Mouse (Mus musculus) naive thymus-derived CD4-positive, alpha-beta T cell, adult 2 months (primary cell): ENCODE measurements around the gene Gm10645.

ENCODE experiments used
- DNase-seq: peaks from one replicate; pipeline ENCODE4 v3.0.0-alpha.2; 2011; ENCODE audit warnings: low read depth

Gm10645 gene

DNA sequence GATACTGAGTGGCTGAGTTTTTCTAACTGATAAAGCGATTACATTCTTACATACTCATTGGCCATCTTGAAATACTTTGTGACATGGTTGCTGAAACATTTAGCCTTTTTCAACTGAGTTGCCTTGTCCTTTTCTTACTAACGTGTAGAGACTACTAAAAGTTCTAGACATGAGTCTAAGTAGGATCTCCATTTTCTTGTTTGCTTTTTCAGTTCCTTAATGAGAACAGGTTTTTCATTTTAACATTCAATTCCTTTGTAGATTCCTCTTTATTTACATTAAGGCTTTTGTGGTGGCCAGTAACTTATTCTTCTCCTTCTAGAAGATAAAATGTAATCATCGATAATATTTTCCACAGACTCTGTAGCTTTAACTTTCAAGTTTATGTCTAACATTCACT lies 3.2 kb upstream of the Gm10645 start:
- no peak for DNase-seq

DNA sequence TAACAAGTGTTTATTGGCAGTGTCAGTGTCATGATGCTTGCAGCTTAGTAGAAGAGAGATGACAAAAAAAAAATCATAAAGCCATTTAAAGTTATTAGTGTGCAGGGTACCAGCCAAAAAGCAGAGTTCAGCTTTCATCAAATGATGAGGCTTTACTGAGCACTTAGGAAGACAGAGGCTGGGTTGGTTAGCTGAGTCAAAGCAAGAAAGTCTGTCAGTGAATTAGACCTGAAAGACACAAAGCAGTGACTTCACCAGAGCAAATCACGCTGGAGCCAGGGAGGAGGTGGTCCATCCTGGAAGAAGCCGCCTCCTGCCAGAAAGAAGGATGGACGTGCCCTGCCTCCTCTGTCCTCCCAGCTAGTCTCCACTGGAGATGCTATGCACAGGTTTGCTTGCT lies 2.0 kb upstream of the Gm10645 start:
- DNase-seq: no peak

DNA sequence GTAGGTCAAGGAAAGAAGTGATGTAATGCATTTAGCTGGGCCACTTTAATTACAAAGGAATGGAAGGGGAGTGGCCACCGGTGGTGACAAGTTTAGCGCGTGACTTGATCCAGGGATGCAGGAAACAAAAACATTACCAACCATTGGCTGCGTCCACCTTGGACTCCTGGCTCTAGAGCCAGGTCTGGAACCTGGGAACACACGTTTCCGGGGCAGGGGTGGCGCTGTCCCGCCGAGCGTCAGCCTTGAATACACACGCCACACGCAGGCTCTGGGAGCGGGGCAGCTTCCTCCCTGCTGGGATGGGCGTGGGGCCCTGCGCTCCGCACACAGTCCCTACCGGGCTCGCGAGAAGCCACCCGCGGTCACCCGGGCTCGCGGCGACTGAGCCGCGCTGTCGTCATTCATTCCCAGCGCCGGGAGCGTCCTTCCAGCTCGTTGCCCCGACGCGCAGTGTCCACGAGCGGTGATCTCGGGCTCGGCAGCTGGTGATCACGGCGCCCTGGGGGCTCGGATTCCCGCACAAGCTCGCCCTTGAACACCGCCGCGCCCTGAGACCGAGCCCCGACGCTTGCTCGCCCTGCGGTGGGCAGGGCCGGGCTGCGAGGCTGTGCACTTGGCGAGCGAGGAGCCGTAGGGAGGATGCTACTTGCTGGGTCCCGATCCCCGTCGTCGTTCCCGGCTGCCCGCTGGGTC lies 587 bp downstream of the Gm10645 start, which contains the start of gene Tbc1d9:
TSS of gene Tbc1d9 (plus strand) at position 118 of the 696 bp plus-strand sequence.
- no peak for DNase-seq

DNA sequence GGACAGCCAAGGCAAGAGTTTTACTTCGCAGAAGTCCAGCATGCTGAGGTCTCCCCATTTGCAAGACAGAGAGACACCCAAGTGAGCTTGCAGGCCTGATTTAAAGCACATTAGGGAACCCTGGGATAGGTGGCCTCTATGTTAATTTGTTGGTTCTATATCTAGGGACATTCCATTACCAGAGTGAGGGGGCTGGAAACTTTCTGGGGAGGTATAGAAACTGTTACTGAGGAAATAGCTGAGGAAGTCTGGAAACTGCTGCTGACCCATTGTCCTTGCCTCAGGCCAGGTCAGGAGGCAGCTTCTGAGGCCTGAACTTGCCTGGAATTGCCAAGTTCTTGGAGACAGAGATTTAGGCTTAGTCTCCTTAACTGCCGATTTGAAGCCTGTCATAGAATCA lies 5.4 kb downstream of the Gm10645 start:
- DNase-seq: no peak

DNA sequence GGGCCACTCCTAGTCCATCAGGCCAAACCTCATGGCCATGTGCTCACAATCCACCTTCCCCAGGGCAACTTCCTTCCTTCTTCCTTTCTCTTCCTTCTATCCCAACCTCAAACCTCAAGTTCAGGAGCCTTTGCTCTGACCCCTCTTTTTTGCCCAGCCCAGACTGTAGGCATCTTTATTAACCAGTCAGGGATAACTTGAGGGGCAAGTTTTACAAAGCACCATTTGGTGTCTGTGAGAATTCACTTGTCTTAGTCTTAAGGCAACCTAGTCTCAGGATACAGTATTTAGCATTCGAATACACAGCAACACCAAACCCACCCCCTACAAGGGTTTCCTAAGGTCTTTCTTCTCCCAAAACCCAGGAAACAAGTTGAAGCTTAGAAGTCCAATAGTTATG lies 6.4 kb downstream of the Gm10645 start:
- no peak for DNase-seq

DNA sequence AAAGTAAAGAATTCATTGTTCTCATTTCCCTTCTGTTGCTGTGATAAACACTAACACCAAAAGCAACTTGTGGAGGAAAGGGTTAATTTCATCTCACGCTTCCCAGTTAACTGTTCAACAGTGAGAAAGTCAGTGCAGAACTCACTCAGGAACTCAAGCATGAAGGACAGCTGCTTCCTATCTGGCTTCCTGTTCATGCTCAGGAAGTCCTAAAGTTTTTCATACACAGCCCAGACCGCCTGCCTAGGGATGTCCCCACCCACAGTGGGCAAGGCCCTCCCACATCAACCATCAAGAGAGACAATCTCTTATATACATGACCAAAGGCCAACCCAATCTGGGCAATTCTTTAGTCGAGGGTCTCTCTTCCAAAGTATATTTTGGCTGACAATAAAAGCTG lies 7.0 kb downstream of the Gm10645 start:
- DNase-seq: no peak

DNA sequence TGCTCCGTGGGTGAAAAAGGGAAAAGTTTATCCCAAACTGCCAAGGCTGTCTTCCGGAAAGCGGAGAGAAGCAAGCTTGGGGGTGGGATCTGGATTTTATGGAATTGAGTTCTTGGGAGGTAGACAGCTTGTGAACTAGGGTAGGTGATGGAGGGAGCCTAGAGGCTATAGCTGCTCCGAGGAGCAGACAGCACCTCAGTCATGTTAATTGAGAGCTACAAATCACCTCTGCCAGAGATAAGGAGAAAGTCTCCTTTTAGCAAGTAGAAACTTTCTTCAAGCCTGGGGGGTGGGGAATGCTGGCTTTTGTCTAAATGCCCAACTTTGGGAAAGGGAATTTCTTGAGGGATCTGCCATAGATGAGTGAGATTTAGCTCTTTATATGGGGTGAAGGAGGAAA lies 10.9 kb downstream of the Gm10645 start:
- no peak for DNase-seq

DNA sequence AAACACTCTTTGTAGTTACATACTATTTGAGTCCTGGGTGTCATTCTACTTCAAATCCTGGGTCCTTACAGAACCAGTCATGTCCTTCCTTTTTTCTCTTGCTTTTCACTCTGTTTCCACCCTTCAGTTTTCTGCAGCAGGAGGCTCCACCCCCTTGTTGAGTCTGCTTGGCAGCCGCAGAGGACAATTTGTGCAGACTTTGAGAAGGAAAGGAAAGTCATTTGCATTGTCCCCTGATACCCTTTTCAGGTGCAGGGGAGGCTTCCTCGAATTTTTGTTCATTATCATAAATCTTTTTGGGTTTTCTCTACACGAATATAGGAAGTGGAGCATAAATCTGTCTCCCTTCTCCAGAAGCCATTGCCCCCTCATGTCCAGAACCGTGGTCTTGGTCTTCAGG lies 13.5 kb downstream of the Gm10645 start:
- no peak for DNase-seq

DNA sequence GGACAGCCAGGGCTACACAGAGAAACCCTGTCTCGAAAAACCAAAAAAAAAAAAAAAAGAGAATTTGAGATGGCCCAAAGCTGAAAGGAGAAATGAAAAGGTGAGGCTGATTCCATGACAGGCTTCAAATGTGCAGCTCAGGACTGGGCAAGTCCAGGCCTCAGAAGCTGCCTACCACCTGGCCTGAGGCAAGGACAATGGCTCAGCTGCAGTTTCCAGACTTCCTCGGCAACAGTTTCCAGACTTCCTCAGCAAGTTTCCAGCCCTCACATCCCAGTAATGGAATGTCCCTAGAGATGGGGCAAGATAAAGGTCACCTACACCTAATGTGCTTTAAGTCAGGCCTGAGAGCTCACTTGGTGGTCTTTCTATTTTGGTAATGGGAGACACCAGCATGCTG lies 13.9 kb downstream of the Gm10645 start:
- DNase-seq: no peak

DNA sequence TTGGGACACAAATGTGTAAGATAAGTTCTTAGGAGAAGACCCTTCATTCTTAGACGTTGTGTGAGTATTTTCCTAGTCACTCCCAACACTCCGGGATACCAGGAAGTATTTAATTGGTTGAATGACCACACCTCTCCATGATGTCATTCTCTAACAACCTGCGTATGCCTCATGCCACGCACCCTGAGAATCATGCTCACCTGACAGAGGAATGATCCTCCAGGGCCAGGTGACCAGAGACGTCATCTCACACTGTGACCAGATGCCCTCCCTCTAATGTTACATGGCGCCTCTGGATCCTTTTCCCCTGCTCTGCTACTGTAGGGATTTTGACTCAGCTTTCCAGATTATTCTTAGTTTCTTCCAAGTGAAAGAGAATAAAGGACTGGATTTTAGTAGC lies 16.8 kb downstream of the Gm10645 start:
- no peak for DNase-seq

DNA sequence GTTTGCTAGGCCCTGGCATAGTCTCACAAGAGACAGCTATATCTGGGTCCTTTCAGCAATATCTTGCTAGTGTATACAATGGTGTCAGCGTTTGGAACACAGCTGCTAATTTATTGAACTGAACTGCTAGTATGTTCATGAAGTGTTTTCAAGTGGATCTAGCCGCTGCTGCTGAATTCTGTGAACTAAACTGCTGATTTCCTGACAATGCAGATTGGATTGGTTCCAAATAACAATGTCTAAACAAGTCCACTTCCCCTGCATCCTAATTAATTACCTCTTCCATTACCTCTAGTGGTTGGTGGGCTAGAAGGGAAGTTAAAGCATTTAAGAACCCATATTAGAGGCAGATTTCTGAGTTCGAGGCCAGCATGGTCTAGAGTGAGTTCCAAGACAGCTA lies 20.5 kb downstream of the Gm10645 start:
- no peak for DNase-seq

DNA sequence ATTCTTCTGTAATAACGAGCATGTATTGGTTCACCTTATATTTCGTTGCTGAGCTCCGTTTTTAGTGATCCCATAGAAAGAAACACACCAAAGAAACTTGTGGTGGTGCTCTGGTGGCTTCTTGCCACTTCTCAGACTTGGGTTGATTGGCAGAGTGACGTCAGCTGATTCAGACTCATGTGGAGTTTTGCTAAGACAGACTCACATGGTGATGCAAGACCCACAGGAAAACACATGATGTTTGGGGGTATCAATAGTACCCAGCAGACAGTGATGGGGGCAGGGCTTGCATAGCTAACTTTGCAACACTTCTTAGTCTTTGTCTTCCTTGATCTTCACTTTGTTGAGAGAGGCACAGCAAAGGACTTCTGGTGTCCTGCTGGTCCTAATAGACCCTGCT lies 21.4 kb downstream of the Gm10645 start:
- no peak for DNase-seq

DNA sequence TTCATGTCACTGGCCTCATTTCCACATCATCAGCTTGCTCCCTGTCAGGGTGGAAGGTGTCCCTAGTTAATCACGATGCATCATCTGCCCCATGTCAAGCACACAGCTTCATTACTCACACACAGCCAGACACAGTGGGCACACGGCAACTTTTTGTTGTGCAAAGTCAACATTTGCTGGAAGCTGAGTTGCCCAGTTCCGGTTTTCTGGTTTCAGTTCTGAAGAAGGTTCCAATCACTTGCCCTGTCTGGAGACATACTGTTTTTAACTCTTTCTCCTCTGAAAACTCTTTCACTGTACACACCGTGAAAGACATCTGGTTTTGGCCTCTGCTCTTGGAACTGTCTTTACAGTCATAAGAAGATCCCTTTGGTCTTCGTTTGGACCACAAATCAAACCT lies 24.6 kb downstream of the Gm10645 start:
- DNase-seq: no peak

DNA sequence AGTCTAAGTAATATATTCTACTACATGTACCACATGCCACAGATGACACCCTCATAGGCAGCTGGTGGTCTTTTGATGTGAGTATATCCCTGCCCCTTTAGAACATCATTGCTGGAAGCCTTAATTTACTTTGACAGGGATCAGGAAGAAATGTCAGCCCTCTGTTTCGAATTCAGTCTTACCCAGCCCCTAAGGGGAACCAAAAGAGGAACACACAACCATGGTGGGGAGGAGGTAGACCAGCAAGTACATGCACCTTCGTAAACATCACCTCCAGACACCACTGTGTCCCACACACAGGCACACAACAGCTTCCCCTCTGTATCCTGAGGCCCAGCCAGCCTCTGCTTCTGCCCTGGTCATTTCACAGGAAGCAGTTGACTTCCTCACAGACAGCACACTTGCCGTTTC lies 25.3 kb downstream of the Gm10645 start:
- DNase-seq: no peak

DNA sequence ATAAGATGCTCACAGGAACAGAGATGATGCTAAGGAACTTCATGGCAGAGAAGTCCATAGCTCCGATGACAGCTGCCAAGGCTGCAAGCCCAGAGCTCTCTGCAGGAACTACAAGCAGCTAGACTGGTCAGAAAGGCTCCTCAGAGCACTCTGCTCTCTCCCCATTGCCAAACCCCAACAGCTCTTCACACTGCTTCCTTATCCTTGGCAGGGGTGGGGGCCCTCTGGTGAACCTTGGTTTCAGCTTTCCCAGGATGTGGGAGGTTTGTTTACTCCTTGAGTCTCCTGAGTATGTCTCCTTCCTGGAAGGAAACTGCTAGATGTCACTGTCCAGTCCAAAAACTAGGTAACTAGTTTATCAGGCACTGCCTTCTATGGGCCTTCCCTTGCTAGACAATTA lies 25.9 kb downstream of the Gm10645 start:
- no peak for DNase-seq

DNA sequence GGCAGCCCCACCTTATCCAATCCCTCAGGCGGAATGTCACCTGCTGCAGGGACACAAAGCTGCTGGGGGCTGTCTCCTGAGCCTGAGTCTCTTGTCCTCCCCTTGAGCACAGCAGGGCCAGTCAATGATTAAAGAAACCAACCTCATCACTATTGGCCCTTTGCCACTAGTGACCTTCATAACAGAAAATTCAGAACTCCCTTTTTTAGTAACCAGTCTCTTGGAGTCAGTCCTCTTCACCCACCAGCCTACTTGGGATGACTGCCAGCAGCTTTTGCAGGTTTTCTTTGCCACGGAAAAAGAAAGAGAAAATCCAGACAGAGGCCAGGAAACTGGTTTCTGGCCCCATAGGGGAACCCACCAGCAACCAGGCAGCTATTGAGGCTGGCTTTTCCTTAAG lies 30.9 kb downstream of the Gm10645 start:
- DNase-seq: no peak
